Mouse (Mus musculus): ENCODE measurements around the gene Ablim2.

The Ablim2 gene

DNA sequence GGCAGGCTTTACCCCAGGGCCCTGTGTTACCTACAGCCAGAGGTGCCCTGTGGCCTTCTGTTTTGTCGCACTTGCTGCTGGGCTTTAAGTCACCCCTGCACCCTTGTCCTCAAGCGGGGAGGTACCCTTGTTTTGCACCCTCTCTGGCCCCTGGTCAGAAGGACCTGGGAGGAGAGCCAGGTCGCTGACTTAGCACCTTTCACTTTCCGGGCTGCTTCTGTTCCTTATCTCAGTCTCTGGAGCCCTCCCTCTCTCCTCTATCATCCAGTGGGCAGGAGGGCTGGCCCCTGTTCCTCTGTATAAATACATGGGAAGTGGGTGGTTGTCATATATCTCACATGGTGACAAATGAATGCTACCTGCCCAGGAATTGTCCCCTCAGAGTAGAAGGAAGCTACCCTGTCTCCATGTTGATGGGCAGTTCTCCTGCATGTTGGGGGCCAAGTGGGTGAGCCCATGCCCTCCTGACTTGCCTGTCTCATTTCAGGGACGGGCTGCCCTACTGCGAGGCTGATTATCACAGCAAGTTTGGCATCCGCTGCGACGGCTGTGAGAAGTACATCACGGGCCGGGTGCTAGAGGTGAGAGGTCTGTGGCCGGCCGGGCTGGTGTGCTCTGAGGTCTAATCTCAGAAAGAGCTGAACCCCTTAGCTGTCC, 54.1 kb downstream of the Ablim2 start:
- no peak for DNase-seq (ENCODE audit: low read depth, low spot score)

DNA sequence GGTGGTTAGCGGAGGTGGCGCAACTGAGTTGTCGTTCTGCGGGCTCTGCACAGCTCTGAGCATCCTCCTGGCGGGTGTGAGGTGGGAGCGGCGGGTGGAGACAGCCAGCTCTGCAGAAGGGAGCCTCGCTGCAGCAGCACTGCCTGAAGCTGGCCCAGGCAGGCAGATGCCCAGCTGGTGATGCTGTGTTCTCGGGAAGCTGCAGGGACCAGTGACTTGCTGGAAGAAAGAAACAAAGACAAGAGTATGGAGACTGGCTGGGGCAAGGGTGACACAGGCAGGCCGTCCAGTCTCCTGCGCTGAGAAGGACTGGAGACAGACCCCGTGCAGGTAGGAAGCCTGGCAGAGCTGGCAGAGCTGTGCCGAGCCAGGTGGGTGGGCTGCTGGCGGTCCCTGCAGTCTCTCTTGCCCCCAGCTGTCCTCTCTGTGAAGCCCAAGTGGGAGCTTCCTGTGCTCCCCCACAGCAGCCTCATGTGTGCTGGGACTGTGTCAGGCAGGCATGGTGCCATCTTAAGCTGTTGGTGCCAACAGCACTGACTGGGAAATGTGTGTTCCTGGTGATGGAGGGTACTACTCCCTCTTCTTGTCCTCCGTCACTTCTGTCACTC, 56.8 kb downstream of the Ablim2 start:
- peak; percentile 94 for DNase-seq (ENCODE audit: low read depth, low spot score)

GRCm38 (mm10) chr5:35815051-35815450, 57.4 kb downstream of the Ablim2 start:
- DNase-seq (ENCODE audit: low read depth, low spot score), result peak; percentile 61

DNA sequence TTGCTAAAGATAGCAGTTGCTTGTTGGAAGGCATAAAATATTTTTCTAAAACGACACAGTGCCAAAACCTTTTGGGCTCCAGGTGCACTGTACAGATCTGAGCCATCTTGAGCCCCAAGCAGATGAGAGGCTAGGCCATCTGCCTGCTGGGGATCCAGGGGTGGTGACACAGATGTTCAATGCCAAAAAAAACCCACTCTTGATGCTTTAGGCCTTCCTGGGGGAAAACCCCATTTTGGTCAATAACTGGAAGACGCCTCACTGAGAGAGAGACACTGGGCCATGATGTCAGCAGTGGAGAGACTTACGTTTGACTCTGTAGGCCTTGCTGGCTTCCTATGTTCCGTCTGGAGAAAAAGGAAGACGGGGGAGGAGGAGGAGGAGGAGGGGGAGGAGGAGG, 59.6 kb downstream of the Ablim2 start:
- no peak for DNase-seq (ENCODE audit: low read depth, low spot score)

- no peak for DNase-seq (ENCODE audit: low read depth, low spot score)
Observed at GRCm38 (mm10) chr5:35817882-35818281, 60.2 kb downstream of the Ablim2 start.

DNA sequence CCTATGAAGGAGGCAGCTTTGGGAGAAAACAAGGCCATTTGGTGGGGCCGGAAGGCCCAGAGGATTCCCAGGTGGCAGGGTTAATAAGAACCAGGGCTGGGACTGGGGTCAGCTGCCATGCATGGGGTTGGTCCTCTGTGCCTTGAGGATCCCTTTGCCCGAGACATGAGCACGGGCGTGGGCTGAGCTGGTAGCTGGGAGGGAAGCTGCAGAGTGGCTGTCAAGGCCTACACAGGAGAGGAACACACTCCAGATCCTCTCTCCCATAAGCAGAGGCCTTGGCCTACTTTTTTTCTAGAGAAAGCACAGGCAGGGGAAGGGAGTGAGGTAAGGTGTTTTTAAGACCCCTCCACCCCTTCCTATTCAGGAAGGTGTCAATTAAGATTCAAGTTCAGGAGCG, 65.0 kb downstream of the Ablim2 start:
- peak; percentile 73 for DNase-seq (ENCODE audit: low read depth, low spot score)

- peak; percentile 50 for DNase-seq (ENCODE audit: low read depth, low spot score)
Observed at GRCm38 (mm10) chr5:35826465-35826864, 68.8 kb downstream of the Ablim2 start.

GRCm38 (mm10) chr5:35827075-35827474, 69.4 kb downstream of the Ablim2 start:
- DNase-seq (ENCODE audit: low read depth, low spot score), result peak; percentile 94

DNA sequence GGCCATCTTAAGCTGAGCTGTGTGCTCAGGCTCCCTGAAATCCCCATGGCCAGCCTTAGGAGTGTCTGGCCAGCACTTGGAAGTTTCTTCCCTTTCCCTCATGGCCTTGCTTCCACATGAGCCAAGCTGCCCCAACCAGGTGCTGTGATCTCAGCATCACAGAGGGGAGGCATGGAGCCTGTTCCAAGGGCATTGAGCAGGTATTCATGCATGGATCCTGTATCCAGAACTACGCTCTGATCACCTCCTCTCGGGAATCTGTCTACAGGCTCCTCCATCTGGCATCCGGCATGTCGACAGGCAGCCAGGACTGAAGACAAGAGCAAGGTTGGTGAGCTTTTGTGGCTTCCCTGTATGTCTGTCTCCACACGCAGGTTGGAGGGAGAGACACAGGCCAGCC, 70.2 kb downstream of the Ablim2 start:
- DNase-seq (ENCODE audit: low read depth, low spot score), result peak; percentile 74

DNA sequence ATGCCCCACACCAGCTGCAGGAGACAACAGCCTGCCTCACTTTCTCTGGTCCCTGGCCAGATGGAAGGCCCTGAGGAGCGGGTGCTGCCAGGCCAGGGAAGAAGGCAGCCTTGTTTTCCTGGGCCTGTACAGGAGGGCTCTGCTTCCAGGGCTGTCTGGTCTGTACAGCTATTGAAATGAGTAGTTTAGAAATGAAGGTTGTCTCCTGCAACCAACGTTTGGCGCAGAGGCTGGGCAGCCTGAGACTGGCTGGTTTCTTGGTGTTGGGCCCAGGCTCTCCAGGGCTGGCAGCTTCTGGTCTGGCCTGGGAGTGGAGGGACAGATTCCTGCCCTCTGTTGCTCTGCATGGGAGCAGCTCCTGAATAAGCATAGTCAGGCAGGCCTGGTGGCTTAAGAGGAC, 72.4 kb downstream of the Ablim2 start:
- peak; percentile 91 for DNase-seq (ENCODE audit: low read depth, low spot score)

DNA sequence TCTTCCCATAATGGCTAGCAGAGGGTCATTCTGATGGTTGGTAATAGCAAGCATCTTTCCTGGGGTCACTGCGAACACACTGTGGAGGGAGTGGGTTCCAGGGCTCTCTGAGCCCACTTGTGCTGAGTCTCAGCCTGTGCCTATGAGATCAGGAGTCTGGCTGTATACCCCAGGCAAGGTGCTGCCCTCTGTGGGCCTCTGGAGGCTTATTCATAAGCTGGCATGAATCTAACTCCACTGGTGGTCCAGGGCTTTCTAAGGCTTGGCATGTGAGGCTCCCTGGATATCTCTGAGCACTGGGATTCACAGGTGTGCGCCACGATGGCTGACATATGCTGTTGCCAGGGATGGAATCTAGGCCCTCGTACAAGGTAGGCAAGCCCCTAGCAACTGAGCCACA, 76.2 kb downstream of the Ablim2 start:
- DNase-seq (ENCODE audit: low read depth, low spot score), result no peak

- peak; percentile 77 for DNase-seq (ENCODE audit: low read depth, low spot score)
Observed at GRCm38 (mm10) chr5:35836992-35837391, 79.3 kb downstream of the Ablim2 start.

DNA sequence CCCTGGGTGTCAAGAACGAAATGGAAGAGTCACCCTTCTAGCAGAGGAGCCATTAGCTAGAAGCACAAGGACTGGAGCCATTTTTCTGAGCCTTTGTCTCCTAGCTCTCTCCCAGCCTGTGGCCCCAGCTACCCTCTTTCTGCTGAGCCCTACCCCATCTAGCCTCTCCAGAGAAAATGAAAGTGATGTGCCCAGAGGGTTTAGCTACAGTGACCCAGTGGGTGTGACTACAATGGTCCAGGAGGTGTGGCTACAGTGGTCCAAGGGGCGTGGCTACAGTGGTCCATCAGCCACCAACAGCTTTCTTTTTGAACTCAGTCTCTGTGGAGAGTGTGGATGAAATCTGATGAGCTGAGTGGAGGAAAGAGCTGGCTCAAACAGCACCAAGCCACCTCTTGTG, 81.6 kb downstream of the Ablim2 start:
- no peak for DNase-seq (ENCODE audit: low read depth, low spot score)

DNA sequence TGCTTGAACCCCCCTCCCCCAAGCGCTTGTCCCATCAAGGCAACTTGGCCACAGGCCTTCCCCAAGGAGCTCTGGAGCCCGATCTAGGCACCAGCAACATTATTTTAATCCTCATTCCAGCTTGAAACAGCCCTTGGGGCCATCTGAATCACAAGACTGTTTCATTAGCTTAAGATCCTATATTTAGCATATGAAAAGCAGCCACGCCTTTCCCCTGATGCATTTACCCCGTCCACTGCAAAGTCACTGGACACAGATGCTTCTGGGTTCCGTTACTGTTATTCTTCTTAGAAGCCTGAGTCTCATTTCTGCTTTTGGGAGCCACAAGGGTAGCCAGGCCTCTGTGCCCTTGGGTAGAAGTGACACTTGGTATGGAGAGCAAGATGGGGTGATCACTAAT, 93.8 kb downstream of the Ablim2 start:
- no peak for DNase-seq (ENCODE audit: low read depth, low spot score)

GRCm38 (mm10) chr5:35853463-35853862, 95.8 kb downstream of the Ablim2 start:
- peak; percentile 47 for DNase-seq (ENCODE audit: low read depth, low spot score)

DNA sequence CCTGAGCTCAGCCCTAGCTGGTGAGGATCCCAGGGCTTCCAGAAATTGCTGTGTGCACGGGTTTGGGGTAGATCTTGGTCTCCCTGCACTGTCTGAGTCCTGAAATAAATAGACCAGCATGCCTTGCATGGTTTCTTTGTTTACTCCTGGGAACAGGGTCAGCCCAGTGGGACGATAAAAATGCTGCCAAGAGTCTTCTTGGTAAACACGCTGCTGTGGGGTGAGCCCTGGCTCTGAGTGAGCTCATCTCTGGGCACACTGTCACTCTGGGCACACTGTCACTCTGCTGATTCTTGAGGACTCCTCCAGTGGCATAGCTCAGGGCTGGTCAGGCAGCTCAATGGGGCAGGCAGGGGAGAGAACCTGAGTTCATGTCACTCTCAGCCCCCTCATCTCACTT, 98.6 kb downstream of the Ablim2 start:
- DNase-seq (ENCODE audit: low read depth, low spot score), result peak; percentile 79

DNA sequence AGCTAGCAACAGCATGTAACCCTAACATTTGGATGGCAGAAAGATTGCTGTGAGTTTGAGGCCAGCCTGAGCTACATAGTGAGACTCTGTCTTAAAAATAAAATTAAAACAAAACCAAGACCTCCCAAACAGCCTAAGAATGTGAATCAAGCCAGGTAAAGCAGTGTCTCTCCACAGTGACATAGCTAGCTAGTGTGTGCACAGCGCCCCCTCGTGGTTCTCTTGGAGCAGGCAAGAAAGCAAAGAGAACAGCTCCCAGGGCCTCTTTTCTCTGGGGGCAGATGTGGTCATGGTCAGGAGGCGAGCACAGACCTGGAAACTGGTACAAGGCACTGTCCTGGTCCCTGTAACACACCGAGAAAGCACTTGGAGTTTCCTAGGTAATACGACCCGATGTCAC, 100.4 kb downstream of the Ablim2 start:
- DNase-seq (ENCODE audit: low read depth, low spot score), result peak; percentile 88

DNA sequence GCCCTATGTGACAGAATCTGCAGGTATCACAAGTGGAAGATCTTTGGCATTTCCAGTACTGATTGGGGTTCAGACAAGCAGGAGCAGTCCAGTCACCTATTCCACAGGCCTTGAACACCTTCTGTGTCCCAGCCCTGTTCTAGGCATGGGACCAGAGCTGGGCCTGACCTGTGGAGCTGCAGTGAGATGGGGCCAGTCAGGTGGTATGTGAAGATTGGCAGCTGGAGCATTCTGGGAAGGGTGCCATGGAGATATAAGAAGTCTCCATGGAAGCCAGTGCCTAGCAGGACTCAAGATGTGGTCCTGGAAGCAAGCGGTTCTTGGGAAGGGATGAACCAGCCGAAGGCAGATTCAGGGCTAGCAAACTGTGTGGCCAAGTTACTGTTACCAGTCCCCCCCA, 103.8 kb downstream of the Ablim2 start:
- no peak for DNase-seq (ENCODE audit: low read depth, low spot score)

GRCm38 (mm10) chr5:35869973-35870372, 112.3 kb downstream of the Ablim2 start:
- peak; percentile 48 for DNase-seq (ENCODE audit: low read depth, low spot score)

DNA sequence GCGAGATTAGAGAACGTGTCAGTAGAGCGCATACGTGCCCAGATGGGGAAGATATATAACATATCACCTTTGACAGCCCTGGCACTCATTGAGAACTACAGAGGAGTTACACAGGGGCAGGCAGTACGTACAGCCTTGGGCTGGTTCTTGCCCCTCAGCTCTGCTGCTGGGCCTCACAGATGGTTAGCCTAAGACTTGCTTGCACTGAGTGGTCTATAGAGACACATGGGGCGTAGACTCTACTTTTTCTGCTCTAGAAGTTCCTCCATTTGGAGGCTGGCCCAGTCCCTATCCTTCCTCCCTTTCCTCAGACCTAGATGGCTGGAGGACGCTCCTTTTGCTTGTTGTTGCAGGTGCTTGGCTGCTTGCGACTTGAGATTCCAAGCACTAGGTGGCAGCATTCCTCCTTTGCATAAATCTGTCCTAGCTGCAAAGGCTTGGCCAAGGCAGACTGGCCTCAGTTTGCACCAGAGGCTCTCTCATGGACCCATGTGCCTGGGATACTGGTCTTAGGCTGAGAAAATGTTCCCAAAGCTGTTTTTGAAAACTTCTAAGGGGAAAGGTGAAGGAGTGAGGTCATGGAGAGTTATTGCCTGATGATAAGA, 112.8 kb downstream of the Ablim2 start:
- peak; percentile 94 for DNase-seq (ENCODE audit: low read depth, low spot score)

- no peak for DNase-seq (ENCODE audit: low read depth, low spot score)
Observed at GRCm38 (mm10) chr5:35873382-35873781, 115.7 kb downstream of the Ablim2 start.

DNA sequence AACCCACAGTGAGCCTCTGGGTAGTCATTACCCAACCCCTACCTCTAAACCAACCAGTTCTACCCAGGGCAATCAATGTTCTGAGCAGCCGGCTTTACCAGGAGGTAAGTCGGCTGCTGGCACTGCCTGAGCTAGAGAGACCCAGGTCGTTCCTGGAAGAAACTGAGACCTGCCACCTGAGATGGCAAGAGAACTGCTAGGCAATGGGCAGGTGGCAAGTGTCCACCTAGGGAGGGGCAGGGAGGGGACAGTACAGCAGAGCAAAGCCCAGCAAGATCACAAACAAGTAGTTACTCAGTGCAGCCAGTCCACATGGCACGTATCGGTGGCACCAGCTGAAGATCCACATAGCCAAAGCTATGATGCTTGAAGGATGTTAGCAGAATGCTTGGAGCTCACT, 118.6 kb downstream of the Ablim2 start:
- no peak for DNase-seq (ENCODE audit: low read depth, low spot score)

GRCm38 (mm10) chr5:35879199-35879598, 121.5 kb downstream of the Ablim2 start:
- peak; percentile 88 for DNase-seq (ENCODE audit: low read depth, low spot score)

Measured in brain, adult 2 months (tissue).